Mouse (Mus musculus) right cerebral cortex, postnatal 14 days (tissue): ENCODE results near the gene Pyroxd1.
"Not testable (repeated sequence)": the region's sequence is repeated elsewhere in the genome, so short reads cannot be mapped to it uniquely, and the experiment has no call there.

Source experiments
- DNase-seq: peaks from one replicate; pipeline ENCODE4 v3.0.0; 2022

The Pyroxd1 gene

GRCm38 (mm10) chr6:142345440-142346038 lies at the start of gene Pyroxd1:
Gene Pyroxd1, plus strand, starts transcription at chr6:142345654.
- peak; percentile 81 for DNase-seq

- DNase-seq, result no peak
Measured at GRCm38 (mm10) chr6:142298098-142298497, 47.4 kb upstream of the Pyroxd1 start, which contains the start of gene Iapp. Gene Iapp, plus strand, starts transcription at chr6:142298423.

- DNase-seq, result no peak
Measured at GRCm38 (mm10) chr6:142305076-142305475, 40.4 kb upstream of the Pyroxd1 start.

- no peak for DNase-seq
Measured at GRCm38 (mm10) chr6:142314285-142314684, 31.2 kb upstream of the Pyroxd1 start.

GRCm38 (mm10) chr6:142317106-142317505 lies 28.3 kb upstream of the Pyroxd1 start:
- no peak for DNase-seq

- no peak for DNase-seq
Measured at GRCm38 (mm10) chr6:142322881-142323280, 22.6 kb upstream of the Pyroxd1 start, which contains the start of gene Slco1a5. Gene Slco1a5, minus strand, starts transcription at chr6:142322981.

GRCm38 (mm10) chr6:142326598-142326997 lies 18.9 kb upstream of the Pyroxd1 start:
- no peak for DNase-seq

GRCm38 (mm10) chr6:142329201-142329600 lies 16.3 kb upstream of the Pyroxd1 start:
- DNase-seq, result no peak

- DNase-seq, result no peak
Measured at GRCm38 (mm10) chr6:142338961-142339360, 6.5 kb upstream of the Pyroxd1 start.

- no peak for DNase-seq
Measured at GRCm38 (mm10) chr6:142339576-142339975, 5.9 kb upstream of the Pyroxd1 start.

- peak; percentile 67 for DNase-seq
Measured at GRCm38 (mm10) chr6:142343561-142343960, 1.9 kb upstream of the Pyroxd1 start.

GRCm38 (mm10) chr6:142346181-142347110 lies 992 bp downstream of the Pyroxd1 start:
- DNase-seq, result no peak

- no peak for DNase-seq
Measured at GRCm38 (mm10) chr6:142347431-142348385, 2.3 kb downstream of the Pyroxd1 start.

- not testable (repeated sequence) for DNase-seq
Measured at GRCm38 (mm10) chr6:142352099-142352498, 6.6 kb downstream of the Pyroxd1 start.

GRCm38 (mm10) chr6:142357106-142357505 lies 11.7 kb downstream of the Pyroxd1 start:
- no peak for DNase-seq

- no peak for DNase-seq
Measured at GRCm38 (mm10) chr6:142362036-142362435, 16.6 kb downstream of the Pyroxd1 start.

- DNase-seq, result no peak
Measured at GRCm38 (mm10) chr6:142363019-142363576, 17.6 kb downstream of the Pyroxd1 start.

GRCm38 (mm10) chr6:142365742-142366472 lies 20.5 kb downstream of the Pyroxd1 start:
- no peak for DNase-seq

GRCm38 (mm10) chr6:142366473-142367018 lies 21.1 kb downstream of the Pyroxd1 start:
- DNase-seq, result no peak

- no peak for DNase-seq
Measured at GRCm38 (mm10) chr6:142367565-142367964, 22.1 kb downstream of the Pyroxd1 start.

- DNase-seq, result no peak
Measured at GRCm38 (mm10) chr6:142369568-142369967, 24.1 kb downstream of the Pyroxd1 start.
